Mouse (Mus musculus): ENCODE measurements around the gene Atp6v1a.

DNA sequence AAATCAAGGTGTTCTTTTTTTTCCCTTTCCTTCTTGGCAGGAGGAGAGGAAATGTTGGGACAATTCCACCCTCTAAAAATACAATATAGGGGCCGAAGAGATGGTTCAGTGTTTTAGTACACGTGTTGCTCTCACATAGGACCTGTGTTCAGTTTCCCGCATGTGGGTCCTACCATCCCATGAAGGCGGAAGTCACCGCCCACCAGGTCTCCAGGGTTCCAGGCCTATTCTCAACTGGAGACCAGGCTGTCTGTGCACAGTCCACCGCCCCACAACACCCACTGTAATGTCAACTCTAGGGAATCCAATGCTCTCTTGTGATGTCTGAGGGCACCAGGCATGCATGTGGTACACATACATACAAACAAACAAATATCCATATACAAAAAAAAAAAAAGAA lies 17.4 kb downstream of the Atp6v1a start:
- no peak for TF ChIP-seq CTCF (IDR thresholded peaks at IDR 0.05; ENCODE audit: low read depth)
- no peak for TF ChIP-seq EP300 (IDR thresholded peaks at IDR 0.05; ENCODE audit: low read depth)
